In genomic region chr5:3646991-3647707, GRCm38 (mm10) we compare ENCODE assay signal across 8 mouse cellular contexts. TPM values are rescaled to one million over a fixed set of nuclear protein-coding genes. Genes with fewer than 3 reads are reported as not detected.
DNase-seq lines count a peak whose midpoint lies in the region; ATAC-seq lines count a peak whose summit lies in the region.

No protein-coding gene starts in this region.

- peaks cover 5% of the 10 kb centered on the region; the same call in 1 of the 2 replicates for H3K4me1 ChIP-seq in limb, embryonic 11.5 days (ENCODE audit: control insufficient read depth, insufficient read depth, low read length)
- H3K4me1 ChIP-seq in midbrain, embryonic 12.5 days, result peaks cover 3% of the 10 kb centered on the region

- peak overlapping the region; percentile 88 for H3K4me3 ChIP-seq in limb, embryonic 11.5 days (ENCODE audit: low read depth, low read length)
- H3K4me3 ChIP-seq in midbrain, embryonic 12.5 days, result peak overlapping the region; percentile 97

- ATAC-seq in inflammation-experienced regulatory T-cells, adult 6 months, result peak; percentile 78
- ATAC-seq in limb, embryonic 11.5 days (ENCODE audit: insufficient number of reproducible peaks, low FRiP score, low TSS enrichment, low read depth), result peak; percentile 74
- ATAC-seq in midbrain, embryonic 12.5 days (ENCODE audit: low FRiP score, low read depth), result peak; percentile 55

- DNase-seq in ovary, adult 18-20 months (ENCODE audit: low spot score), result peak; percentile 6
- DNase-seq in ovary, postnatal 36 days (ENCODE audit: low spot score), result no peak
- DNase-seq in cerebellum, postnatal 10 days, result peak; percentile 67 to 70
- peak; percentile 21 to 35 for DNase-seq in frontal cortex, postnatal 25 days (ENCODE audit: low spot score in 2 of 2)
- peak; percentile 67 for DNase-seq in limb, embryonic 11.5 days (ENCODE audit: low spot score)
- DNase-seq in spleen, adult 18-20 months, result peak; percentile 45 to 62

- H3K27ac ChIP-seq in limb, embryonic 11.5 days (replicated peaks; ENCODE audit: low read depth, low read length), result peak overlapping the region; percentile 86
- H3K27ac ChIP-seq in midbrain, embryonic 12.5 days (replicated peaks), result peak overlapping the region; percentile 90

- H3K9ac ChIP-seq in limb, embryonic 11.5 days (ENCODE audit: low read length), result peak overlapping the region; percentile 88
- peak overlapping the region; percentile 87 for H3K9ac ChIP-seq in midbrain, embryonic 12.5 days (replicated peaks)

- H3K27me3 ChIP-seq in limb, embryonic 11.5 days (ENCODE audit: control insufficient read depth, insufficient read depth, low read length), result no peaks in the 10 kb centered on the region
- no peaks in the 10 kb centered on the region for H3K27me3 ChIP-seq in midbrain, embryonic 12.5 days

- 0% methylated on average over 36 of the region's 60 CpGs for WGBS in limb, embryonic 11.5 days
- under 1% methylated on average over 59 of the region's 60 CpGs for WGBS in midbrain, embryonic 12.5 days

- no peaks in the 10 kb centered on the region for H3K9me3 ChIP-seq in limb, embryonic 11.5 days (ENCODE audit: control insufficient read depth, low read length)
- H3K9me3 ChIP-seq in midbrain, embryonic 12.5 days, result no peaks in the 10 kb centered on the region

- H3K36me3 ChIP-seq in limb, embryonic 11.5 days (ENCODE audit: control insufficient read depth, insufficient read depth, low read length), result no peaks in the 10 kb centered on the region
- H3K36me3 ChIP-seq in midbrain, embryonic 12.5 days, result peaks cover 16% of the 10 kb centered on the region

- peak overlapping the region; percentile 47 for H3K4me2 ChIP-seq in limb, embryonic 11.5 days (ENCODE audit: low read depth, severe bottlenecking)
- peak overlapping the region; percentile 62 for H3K4me2 ChIP-seq in midbrain, embryonic 12.5 days (replicated peaks)

RNA-seq across cellular contexts. Expression of gene Tmbim7, which starts 3.8 kb away (rescaled TPM):
- not detected for polyA plus RNA-seq in inflammation-experienced regulatory T-cells, adult 6 months (2017; shearing (Covaris generic))
- not detected in 2 replicates for polyA plus RNA-seq in limb, embryonic 11.5 days (2014; fragmentation: Nextera tagmentation; extraction: Ambion mirVana)
- polyA plus RNA-seq in midbrain, embryonic 12.5 days (2016; fragmentation: Nextera tagmentation; extraction: Ambion mirVana), result 0.14 TPM in 1 of 2 replicates, not detected in the other

RNA-seq across cellular contexts. Expression of gene Gatad1, which starts 9.8 kb away (rescaled TPM):
- polyA plus RNA-seq in inflammation-experienced regulatory T-cells, adult 6 months (2017; shearing (Covaris generic)), result 10 to 100 TPM; 29.6 to 39.4 (median 39.1) TPM
- polyA plus RNA-seq in limb, embryonic 11.5 days (2014; fragmentation: Nextera tagmentation; extraction: Ambion mirVana), result 70.7 and 71.3 TPM in 2 replicates
- polyA plus RNA-seq in midbrain, embryonic 12.5 days (2016; fragmentation: Nextera tagmentation; extraction: Ambion mirVana), result 76.6 and 86.4 TPM in 2 replicates

RNA-seq across cellular contexts. Expression of gene Rbm48, which starts 50.8 kb away (rescaled TPM):
- 10 to 100 TPM; 26.7 to 39.1 (median 32.6) TPM for polyA plus RNA-seq in inflammation-experienced regulatory T-cells, adult 6 months (2017; shearing (Covaris generic))
- 14.0 and 15.4 TPM in 2 replicates for polyA plus RNA-seq in limb, embryonic 11.5 days (2014; fragmentation: Nextera tagmentation; extraction: Ambion mirVana)
- polyA plus RNA-seq in midbrain, embryonic 12.5 days (2016; fragmentation: Nextera tagmentation; extraction: Ambion mirVana), result 15.6 and 15.8 TPM in 2 replicates

RNA-seq across cellular contexts. Expression of gene Pex1, which starts 51.3 kb away (rescaled TPM):
- polyA plus RNA-seq in inflammation-experienced regulatory T-cells, adult 6 months (2017; shearing (Covaris generic)), result 10 to 100 TPM; 13.4 to 19.2 (median 18.9) TPM
- 13.1 and 17.4 TPM in 2 replicates for polyA plus RNA-seq in limb, embryonic 11.5 days (2014; fragmentation: Nextera tagmentation; extraction: Ambion mirVana)
- polyA plus RNA-seq in midbrain, embryonic 12.5 days (2016; fragmentation: Nextera tagmentation; extraction: Ambion mirVana), result 21.0 and 24.8 TPM in 2 replicates
